Mouse (Mus musculus) spleen, adult 2 months (tissue): ENCODE results near the gene Gm20521.
"Not testable (repeated sequence)": the region's sequence is repeated elsewhere in the genome, so short reads cannot be mapped to it uniquely, and the experiment has no call there.

ENCODE experiments used
- CTCF ChIP-seq: fragments of 200-500 bp; IDR thresholded peaks from 2 replicates; pipeline ENCODE4 v1.5.1; 2011; ENCODE audit warnings: mild to moderate bottlenecking, inconsistent platforms; ENCODE audit not compliant: insufficient read depth, insufficient read length, insufficient replicate concordance; ENCODE audit errors: extremely low read depth
- POLR2A ChIP-seq: fragments of 200-500 bp; IDR thresholded peaks from 2 replicates; pipeline ENCODE4 v1.6.1; 2011; ENCODE audit warnings: low read depth, low read length, inconsistent platforms

DNA sequence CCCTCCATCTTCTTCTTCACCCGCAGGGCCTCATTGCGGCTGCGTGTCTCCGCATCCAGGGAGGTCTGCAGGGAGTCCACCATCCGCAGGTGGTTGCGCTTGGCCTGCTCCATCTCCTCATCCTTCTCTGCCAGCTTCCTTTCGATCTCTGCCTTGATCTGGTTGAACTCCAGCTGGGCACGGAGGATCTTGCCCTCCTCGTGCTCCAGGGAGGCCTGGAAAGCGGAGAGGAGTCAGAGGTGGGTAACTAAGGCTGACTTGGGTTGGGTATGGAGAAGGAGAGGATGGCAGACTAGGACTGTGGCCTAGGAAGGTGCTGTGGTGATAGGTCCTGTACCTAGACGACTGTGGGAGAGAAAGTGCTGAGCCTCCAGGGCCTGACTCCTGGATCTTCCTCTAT is 63.8 kb downstream of the Gm20521 start:
- TF ChIP-seq CTCF, POLR2A: not testable (repeated sequence)
